Mouse (Mus musculus): ENCODE results near the gene Slc11a1. TPM values are rescaled to one million over a fixed set of nuclear protein-coding genes. Genes with fewer than 3 reads are reported as not detected.

The Slc11a1 gene
- total and polyA plus RNA-seq, 2 experiments: 17.5 to 21.4 TPM

DNA sequence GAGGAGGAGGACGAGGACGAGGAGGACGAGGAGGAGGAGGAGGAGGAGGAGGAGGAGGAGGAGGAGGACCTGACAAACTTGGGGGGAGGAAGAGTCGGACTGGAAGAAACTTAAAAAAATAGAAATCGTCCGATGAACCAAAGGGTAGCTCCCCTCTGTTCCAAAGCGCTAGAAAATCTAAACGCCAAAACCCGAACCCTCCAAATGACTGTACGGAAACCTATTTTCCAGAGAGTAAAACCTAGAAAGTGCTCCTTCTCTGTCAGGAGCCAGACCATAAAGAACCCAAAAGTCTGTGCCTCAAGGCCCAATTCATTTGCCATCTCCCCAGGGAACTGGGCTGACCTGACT is 11.3 kb downstream of the Slc11a1 start:
- no peaks in the 10 kb centered on the region for H3K36me3 ChIP-seq (ENCODE audit: control insufficient read depth, insufficient read depth, low read length)
- no peak for DNase-seq (ENCODE audit: extremely low read depth, low read depth, low spot score)
- H3K27ac ChIP-seq (replicated peaks; ENCODE audit: insufficient read depth, low read depth, low read length): peak overlapping the region; percentile 99
- H3K4me1 ChIP-seq (ENCODE audit: control insufficient read depth, insufficient read depth, low read length): peaks cover 10% of the 10 kb centered on the region
- WGBS: 59% methylated on average over 7 of the region's 10 CpGs
- TF ChIP-seq CTCF (IDR thresholded peaks at IDR 0.05; ENCODE audit: low read depth, low read length): no peak
- TF ChIP-seq POLR2A (IDR thresholded peaks at IDR 0.05; ENCODE audit: extremely low read depth, insufficient read depth, low read length): no peak
- H3K27me3 ChIP-seq (ENCODE audit: control insufficient read depth, insufficient read depth, low read length): no peaks in the 10 kb centered on the region
- no peaks in the 10 kb centered on the region for H3K79me2 ChIP-seq (ENCODE audit: control insufficient read depth, insufficient read depth, low read length)
- H3K4me3 ChIP-seq (ENCODE audit: insufficient read depth, low read depth, low read length): peak overlapping the region; percentile 63
- H3K9ac ChIP-seq (ENCODE audit: low read depth, low read length): peak overlapping the region; percentile 75

DNA sequence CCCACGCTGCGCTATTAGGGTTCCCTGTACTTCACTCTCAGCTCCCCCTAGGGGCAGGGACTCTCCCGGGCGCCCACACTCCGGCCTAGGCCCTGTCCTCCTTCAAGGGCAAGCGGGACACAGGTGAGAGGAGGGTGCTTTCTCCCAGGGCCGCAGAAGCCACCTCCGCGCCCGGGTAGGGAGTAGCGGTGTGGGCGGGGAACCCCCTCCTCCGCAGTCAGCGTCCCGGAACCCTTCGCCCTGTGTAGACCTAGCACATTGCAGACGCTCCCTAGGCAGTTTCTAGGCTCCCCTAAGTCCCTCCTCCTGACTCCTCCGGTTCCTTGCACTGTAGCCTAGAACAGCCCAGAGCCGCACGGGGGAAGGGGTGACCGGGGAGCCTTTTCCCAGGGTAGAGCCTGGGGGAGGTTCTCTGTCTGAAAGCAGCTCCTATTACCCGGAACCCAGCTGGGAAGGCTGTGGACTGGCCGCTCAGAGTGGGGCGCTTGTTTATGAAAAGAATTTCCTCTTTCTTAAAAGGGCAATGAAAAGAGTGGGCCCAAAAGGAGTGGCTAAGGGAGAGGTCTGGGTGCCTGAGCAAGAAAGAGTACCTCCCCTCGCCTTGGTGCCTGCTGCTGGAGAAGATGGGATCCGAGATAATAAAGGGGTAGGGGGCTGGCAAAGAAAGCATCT is 11.9 kb downstream of the Slc11a1 start:
- peak overlapping the region; percentile 63 for H3K4me3 ChIP-seq (ENCODE audit: insufficient read depth, low read depth, low read length)

DNA sequence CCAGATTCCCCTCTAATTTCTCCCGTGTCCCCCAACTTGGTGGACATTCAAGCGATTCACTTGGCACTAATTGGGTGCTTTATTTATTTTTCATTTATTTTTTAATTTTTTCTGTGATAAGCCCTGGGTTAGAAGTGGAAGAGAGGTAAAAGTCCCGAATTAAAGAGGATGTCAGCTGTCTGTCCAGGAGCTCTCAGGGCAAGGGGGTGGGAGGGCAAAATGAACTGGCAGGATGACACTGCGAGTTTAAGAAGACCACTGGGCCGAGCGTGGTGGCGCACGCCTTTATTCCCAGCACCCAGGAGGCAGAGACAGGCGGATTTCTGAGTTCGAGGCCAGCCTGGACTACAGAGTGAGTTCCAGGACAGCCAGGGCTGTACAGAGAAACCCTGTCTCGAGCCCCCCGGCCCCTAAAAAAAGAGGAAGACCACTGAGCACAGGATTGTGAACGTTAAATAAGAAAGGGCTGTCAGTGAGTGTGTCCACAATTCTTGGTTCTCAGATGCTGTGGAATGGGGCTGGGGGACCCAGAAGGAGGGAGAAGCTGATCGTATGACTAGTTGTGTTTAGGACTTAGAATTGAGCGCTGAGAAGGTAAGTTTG is 12.5 kb downstream of the Slc11a1 start:
- Histone ChIP-seq H3K27ac (replicated peaks; ENCODE audit: insufficient read depth, low read depth, low read length) (peak overlapping the region; percentile 99), H3K4me3 (ENCODE audit: insufficient read depth, low read depth, low read length) (peak overlapping the region; percentile 63), H3K9ac (ENCODE audit: low read depth, low read length) (peak overlapping the region; percentile 75), H3K4me1 (ENCODE audit: control insufficient read depth, insufficient read depth, low read length) (peaks cover 10% of the 10 kb centered on the region), H3K27me3 (ENCODE audit: control insufficient read depth, insufficient read depth, low read length) (no peaks in the 10 kb centered on the region), H3K79me2 (ENCODE audit: control insufficient read depth, insufficient read depth, low read length) (peaks cover 3% of the 10 kb centered on the region; the same call in 1 of the 2 replicates), H3K36me3 (ENCODE audit: control insufficient read depth, insufficient read depth, low read length) (no peaks in the 10 kb centered on the region)
- DNase-seq (ENCODE audit: extremely low read depth, low read depth, low spot score): no peak
- 47% methylated on average over 15 of the region's 15 CpGs for WGBS
- TF ChIP-seq CTCF (IDR thresholded peaks at IDR 0.05; ENCODE audit: low read depth, low read length): no peak
- no peak for TF ChIP-seq POLR2A (IDR thresholded peaks at IDR 0.05; ENCODE audit: extremely low read depth, insufficient read depth, low read length)

More for the DNA sequence above, 11.9 kb downstream of the Slc11a1 start:
- no peaks in the 10 kb centered on the region for H3K79me2 ChIP-seq (ENCODE audit: control insufficient read depth, insufficient read depth, low read length)
- H3K9ac ChIP-seq (ENCODE audit: low read depth, low read length): peak overlapping the region; percentile 75
- peak overlapping the region; percentile 99 for H3K27ac ChIP-seq (replicated peaks; ENCODE audit: insufficient read depth, low read depth, low read length)
- 0 out of 2 replicates have a peak, but pooled peaks have one; percentile 60 for TF ChIP-seq POLR2A (IDR thresholded peaks at IDR 0.05; ENCODE audit: extremely low read depth, insufficient read depth, low read length)
- TF ChIP-seq CTCF (IDR thresholded peaks at IDR 0.05; ENCODE audit: low read depth, low read length): peak; percentile 68
- WGBS: under 1% methylated on average over 26 of the region's 26 CpGs
- peak; percentile 95 for DNase-seq (ENCODE audit: extremely low read depth, low read depth, low spot score)
- H3K36me3 ChIP-seq (ENCODE audit: control insufficient read depth, insufficient read depth, low read length): no peaks in the 10 kb centered on the region
- H3K4me1 ChIP-seq (ENCODE audit: control insufficient read depth, insufficient read depth, low read length): peaks cover 10% of the 10 kb centered on the region
- H3K27me3 ChIP-seq (ENCODE audit: control insufficient read depth, insufficient read depth, low read length): no peaks in the 10 kb centered on the region

DNA sequence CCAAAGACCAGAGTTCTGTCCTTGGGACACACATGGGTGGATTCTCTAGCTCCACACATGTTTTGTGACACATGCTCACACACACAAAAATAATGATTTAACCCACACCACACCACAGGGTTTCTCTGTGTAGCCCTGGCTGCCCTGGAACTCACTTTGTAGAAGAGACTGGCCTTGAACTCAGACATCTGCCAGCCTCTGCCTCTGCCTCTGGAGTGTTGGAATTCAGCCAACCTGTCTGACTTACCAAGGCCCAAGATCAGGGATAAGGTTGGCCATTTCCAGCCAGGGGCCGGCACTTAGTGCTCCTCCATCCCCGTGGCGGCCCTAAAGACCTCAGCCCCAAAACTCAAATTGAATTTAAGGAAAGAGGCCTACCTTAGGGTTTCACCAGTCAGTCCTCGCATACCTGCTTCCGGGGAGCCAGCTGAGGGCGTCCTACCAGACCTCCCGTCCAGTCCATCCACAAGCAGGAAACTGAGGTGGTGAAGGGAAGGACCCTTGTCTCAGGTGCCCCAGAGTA is 13.5 kb downstream of the Slc11a1 start:
- no peak overlapping the region for H3K4me3 ChIP-seq (ENCODE audit: insufficient read depth, low read depth, low read length)
- no peaks in the 10 kb centered on the region for H3K36me3 ChIP-seq (ENCODE audit: control insufficient read depth, insufficient read depth, low read length)
- peaks cover 12% of the 10 kb centered on the region; the same call in 1 of the 2 replicates for H3K79me2 ChIP-seq (ENCODE audit: control insufficient read depth, insufficient read depth, low read length)
- no peak for TF ChIP-seq CTCF (IDR thresholded peaks at IDR 0.05; ENCODE audit: low read depth, low read length)
- TF ChIP-seq POLR2A (IDR thresholded peaks at IDR 0.05; ENCODE audit: extremely low read depth, insufficient read depth, low read length): no peak
- 91% methylated on average over 7 of the region's 7 CpGs for WGBS
- H3K4me1 ChIP-seq (ENCODE audit: control insufficient read depth, insufficient read depth, low read length): peaks cover 17% of the 10 kb centered on the region
- H3K27ac ChIP-seq (replicated peaks; ENCODE audit: insufficient read depth, low read depth, low read length): no peak overlapping the region; the same call in 1 of the 2 replicates
- H3K27me3 ChIP-seq (ENCODE audit: control insufficient read depth, insufficient read depth, low read length): no peaks in the 10 kb centered on the region
- peak; percentile 40 for DNase-seq (ENCODE audit: extremely low read depth, low read depth, low spot score)
- H3K9ac ChIP-seq (ENCODE audit: low read depth, low read length): no peak overlapping the region

DNA sequence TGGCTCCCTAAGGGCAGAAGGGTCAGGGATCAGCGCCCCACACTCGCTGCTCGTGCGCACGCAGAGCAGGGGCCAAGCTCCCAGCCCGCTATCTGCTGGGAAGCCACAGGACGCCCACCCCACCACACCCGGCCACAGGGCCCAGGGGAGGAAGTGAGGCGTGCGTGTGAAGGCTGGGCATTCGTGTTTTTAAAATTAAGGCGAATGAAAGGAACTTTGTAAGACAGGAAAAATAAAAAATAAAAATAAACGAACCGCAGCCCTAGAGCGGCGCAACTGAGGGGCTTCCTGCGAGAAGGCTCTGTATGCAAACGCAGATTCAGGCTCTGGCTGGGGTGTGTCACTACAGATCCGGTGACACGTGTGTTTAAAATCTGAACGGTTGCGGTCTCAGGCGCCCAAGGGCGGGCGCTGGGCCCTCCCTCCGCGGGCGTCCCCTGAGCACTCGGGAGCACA is 14.9 kb downstream of the Slc11a1 start:
- WGBS: 50% methylated on average over 29 of the region's 29 CpGs
- peaks cover 6% of the 10 kb centered on the region; the same call in 1 of the 2 replicates for H3K36me3 ChIP-seq (ENCODE audit: control insufficient read depth, insufficient read depth, low read length)

More for the DNA sequence above, 14.9 kb downstream of the Slc11a1 start:
- TF ChIP-seq POLR2A (IDR thresholded peaks at IDR 0.05; ENCODE audit: extremely low read depth, insufficient read depth, low read length) (no peak), CTCF (IDR thresholded peaks at IDR 0.05; ENCODE audit: low read depth, low read length) (no peak)
- H3K4me1 ChIP-seq (ENCODE audit: control insufficient read depth, insufficient read depth, low read length): peaks cover 28% of the 10 kb centered on the region
- no peak overlapping the region for H3K27ac ChIP-seq (replicated peaks; ENCODE audit: insufficient read depth, low read depth, low read length)
- H3K79me2 ChIP-seq (ENCODE audit: control insufficient read depth, insufficient read depth, low read length): peaks cover 17% of the 10 kb centered on the region; the same call in 1 of the 2 replicates
- H3K27me3 ChIP-seq (ENCODE audit: control insufficient read depth, insufficient read depth, low read length): no peaks in the 10 kb centered on the region
- no peak for DNase-seq (ENCODE audit: extremely low read depth, low read depth, low spot score)
- no peak overlapping the region for H3K4me3 ChIP-seq (ENCODE audit: insufficient read depth, low read depth, low read length)
- 0 out of 2 replicates have a peak overlapping the region, but pooled peaks have one; percentile 6 for H3K9ac ChIP-seq (ENCODE audit: low read depth, low read length)
